In the genomic region with DNA sequence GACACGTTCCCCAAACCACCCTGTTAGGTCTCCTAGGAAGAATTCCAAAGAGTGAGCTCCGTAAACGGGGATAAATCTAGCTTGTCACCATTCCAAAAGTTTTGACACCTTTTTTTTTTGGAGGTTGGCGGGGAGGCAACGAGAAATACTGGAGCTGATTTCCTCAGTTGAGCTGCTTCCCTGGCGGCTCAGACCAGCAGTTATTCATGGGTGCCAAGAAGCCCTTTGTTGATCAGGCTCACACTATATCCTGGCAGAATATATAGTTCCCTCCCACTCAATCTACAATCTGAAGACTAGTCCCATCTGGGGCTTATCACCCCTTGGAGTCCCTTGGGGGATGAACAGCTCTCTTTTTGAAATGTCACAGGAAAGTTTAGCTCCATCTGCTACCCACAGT, we compare ENCODE assay signal across 11 mouse cellular contexts.
A peak's percentile ranks its signal among the peaks of the same experiment; 100 is the strongest.
DNase-seq lines count a peak whose midpoint lies in the region; ATAC-seq lines count a peak whose summit lies in the region.
"Had no signal": no experiment of that assay in that cellular context is flagged by ENCODE, and none has a peak within 500 bp of the region (broad histone marks: within the 10 kb centered on the region; RNA-seq: fewer than 3 reads in every experiment).

No protein-coding gene starts in this region.

- no peak for ATAC-seq in cerebellum, adult (ENCODE audit: insufficient number of reproducible peaks, low FRiP score, low TSS enrichment)
- ATAC-seq in hindbrain, embryonic 12.5 days (ENCODE audit: low FRiP score): no peak
- ATAC-seq in neural tube, embryonic 15.5 days (ENCODE audit: low FRiP score): no peak

- 79% methylated on average over 6 of the region's 6 CpGs for WGBS in hindbrain, embryonic 12.5 days
- WGBS in neural tube, embryonic 15.5 days: 41% methylated on average over 6 of the region's 6 CpGs

- H3K9ac ChIP-seq in hindbrain, embryonic 12.5 days: no peak overlapping the region
- no peak overlapping the region for H3K9ac ChIP-seq in neural tube, embryonic 15.5 days (replicated peaks)

- H3K36me3 ChIP-seq in hindbrain, embryonic 12.5 days: no peaks in the 10 kb centered on the region; the same call in 1 of the 2 replicates
- no peaks in the 10 kb centered on the region for H3K36me3 ChIP-seq in neural tube, embryonic 15.5 days

- no peak overlapping the region for H3K4me2 ChIP-seq in hindbrain, embryonic 12.5 days (replicated peaks)
- no peak overlapping the region for H3K4me2 ChIP-seq in neural tube, embryonic 15.5 days
- H3K4me2 ChIP-seq: heart, embryonic 11.5 days had no signal

- intact Hi-C loops in left cerebral cortex, postnatal 4 days (cut with DNase I): no loop called here

- H3K4me3 ChIP-seq in hindbrain, embryonic 12.5 days: no peak overlapping the region
- no peak overlapping the region for H3K4me3 ChIP-seq in neural tube, embryonic 15.5 days (replicated peaks)

- no peaks in the 10 kb centered on the region for H3K9me3 ChIP-seq in hindbrain, embryonic 12.5 days (replicated peaks)
- no peaks in the 10 kb centered on the region for H3K9me3 ChIP-seq in neural tube, embryonic 15.5 days (replicated peaks)

- H3K27me3 ChIP-seq in hindbrain, embryonic 12.5 days: no peaks in the 10 kb centered on the region
- no peaks in the 10 kb centered on the region for H3K27me3 ChIP-seq in neural tube, embryonic 15.5 days (replicated peaks)

- peak; percentile 24 for DNase-seq in cerebellum, adult 9-10 months
- DNase-seq in left cerebral cortex, adult 11 months (ENCODE audit: low spot score): peak; percentile 47
- DNase-seq in left cerebral cortex, postnatal 4 days: no peak
- no peak for DNase-seq in thymus, postnatal 4 days
- DNase-seq in heart, adult 11 months: no peak
- DNase-seq: retina, postnatal 1 day had no signal

- H3K27ac ChIP-seq in hindbrain, embryonic 12.5 days: peak overlapping the region; percentile 30; the same call in 1 of the 2 replicates
- peak overlapping the region; percentile 60 for H3K27ac ChIP-seq in neural tube, embryonic 15.5 days (replicated peaks)
- H3K27ac ChIP-seq: stomach, postnatal 0 days had no signal

- peaks cover 50% of the 10 kb centered on the region for H3K4me1 ChIP-seq in hindbrain, embryonic 12.5 days
- H3K4me1 ChIP-seq in neural tube, embryonic 15.5 days: peaks cover 61% of the 10 kb centered on the region

Comparison
In these comparisons a context has a peak if more than half of its experiments do, and no peak if none do; other contexts are left out.
1. DNase-seq: peak in cerebellum, adult 9-10 months (single experiment) and left cerebral cortex, adult 11 months (single experiment); none in left cerebral cortex, postnatal 4 days (single experiment), thymus, postnatal 4 days (single experiment) and heart, adult 11 months (single experiment).